Mouse (Mus musculus) embryonic facial prominence, embryonic 12.5 days (tissue): Measurements from ENCODE around the gene Zfp687. TPM values are rescaled to one million over a fixed set of nuclear protein-coding genes. Genes with fewer than 3 reads are reported as not detected.
A peak's percentile ranks its signal among the peaks of the same experiment; 100 is the strongest.

Experiments used
- ATAC-seq: fragments of 200-750 bp; cut with Nextera tagmentation; 2 replicates; pipeline ENCODE4 v1.8.0; 2017; ENCODE audit not compliant: insufficient number of reproducible peaks, insufficient read depth, low FRiP score, low TSS enrichment
- H3K27ac ChIP-seq: fragments of 300-500 bp; sonication (generic); 2 replicates; pipeline ENCODE4 v1.5.1; 2016; ENCODE audit warnings: mild to moderate bottlenecking
- H3K27me3 ChIP-seq: fragments of 300-500 bp; sonication (generic); 2 replicates; pipeline ENCODE4 v1.6.1; 2016; ENCODE audit warnings: mild to moderate bottlenecking, moderate library complexity
- H3K36me3 ChIP-seq: fragments of 300-500 bp; sonication (generic); 2 replicates; pipeline ENCODE4 v1.6.1; 2016; ENCODE audit warnings: mild to moderate bottlenecking
- H3K4me1 ChIP-seq: fragments of 300-500 bp; sonication (generic); 2 replicates; pipeline ENCODE4 v1.6.1; 2016
- H3K4me2 ChIP-seq: fragments of 300-500 bp; sonication (generic); replicated peaks from 2 replicates; pipeline ENCODE4 v1.6.1; 2016; ENCODE audit warnings: mild to moderate bottlenecking, moderate library complexity
- H3K4me3 ChIP-seq: fragments of 300-500 bp; sonication (generic); 2 replicates; pipeline ENCODE4 v1.5.1; 2016; ENCODE audit warnings: mild to moderate bottlenecking
- H3K9ac ChIP-seq: fragments of 300-500 bp; sonication (generic); 2 replicates; pipeline ENCODE4 v1.6.1; 2016; ENCODE audit warnings: mild to moderate bottlenecking, moderate library complexity
- H3K9me3 ChIP-seq: fragments of 300-500 bp; sonication (generic); 2 replicates; pipeline ENCODE4 v1.6.1; 2016; ENCODE audit warnings: mild to moderate bottlenecking, moderate library complexity
- WGBS: fragments of 180-500 bp; shearing (Covaris S2); methylation state at CpG from one replicate; pipeline ENCODE4 v1.1.7; 2016; 5-methylcytosine and 5-hydroxymethylcytosine counted together
- polyA plus RNA-seq: library from polyadenylated mRNA; unstranded; fragments of >200 nt; fragmentation: Nextera tagmentation; extraction: Ambion mirVana; gene quantifications from 2 replicates; pipeline ENCODE4 v1.2.1, GENCODE M21; 2016

The Zfp687 gene
- polyA plus RNA-seq, 1 experiment from 2014 or later: 28.7 TPM

GRCm38 (mm10) chr3:95015891-95016531 is 763 bp upstream of the Zfp687 start:
- peak overlapping the region; percentile 94 for H3K27ac ChIP-seq
- H3K9me3 ChIP-seq: no peaks in the 10 kb centered on the region
- H3K27me3 ChIP-seq: no peaks in the 10 kb centered on the region
- H3K4me3 ChIP-seq: peak overlapping the region; percentile 77
- peak; percentile 77 for ATAC-seq
- WGBS: under 1% methylated on average over 40 of the region's 40 CpGs
- H3K36me3 ChIP-seq: peaks cover 13% of the 10 kb centered on the region
- H3K9ac ChIP-seq: peak overlapping the region; percentile 64
- peak overlapping the region; percentile 62 for H3K4me2 ChIP-seq
- peaks cover 20% of the 10 kb centered on the region for H3K4me1 ChIP-seq

GRCm38 (mm10) chr3:95014428-95015151 is 658 bp downstream of the Zfp687 start:
- Histone ChIP-seq H3K4me2 (peak overlapping the region; percentile 88), H3K9me3 (no peaks in the 10 kb centered on the region), H3K27ac (peak overlapping the region; percentile 94), H3K36me3 (peaks cover 28% of the 10 kb centered on the region), H3K4me3 (peak overlapping the region; percentile 77), H3K9ac (peak overlapping the region; percentile 73), H3K4me1 (peaks cover 20% of the 10 kb centered on the region), H3K27me3 (no peaks in the 10 kb centered on the region)
- no peak for ATAC-seq
- WGBS: under 1% methylated on average over 44 of the region's 44 CpGs

DNA sequence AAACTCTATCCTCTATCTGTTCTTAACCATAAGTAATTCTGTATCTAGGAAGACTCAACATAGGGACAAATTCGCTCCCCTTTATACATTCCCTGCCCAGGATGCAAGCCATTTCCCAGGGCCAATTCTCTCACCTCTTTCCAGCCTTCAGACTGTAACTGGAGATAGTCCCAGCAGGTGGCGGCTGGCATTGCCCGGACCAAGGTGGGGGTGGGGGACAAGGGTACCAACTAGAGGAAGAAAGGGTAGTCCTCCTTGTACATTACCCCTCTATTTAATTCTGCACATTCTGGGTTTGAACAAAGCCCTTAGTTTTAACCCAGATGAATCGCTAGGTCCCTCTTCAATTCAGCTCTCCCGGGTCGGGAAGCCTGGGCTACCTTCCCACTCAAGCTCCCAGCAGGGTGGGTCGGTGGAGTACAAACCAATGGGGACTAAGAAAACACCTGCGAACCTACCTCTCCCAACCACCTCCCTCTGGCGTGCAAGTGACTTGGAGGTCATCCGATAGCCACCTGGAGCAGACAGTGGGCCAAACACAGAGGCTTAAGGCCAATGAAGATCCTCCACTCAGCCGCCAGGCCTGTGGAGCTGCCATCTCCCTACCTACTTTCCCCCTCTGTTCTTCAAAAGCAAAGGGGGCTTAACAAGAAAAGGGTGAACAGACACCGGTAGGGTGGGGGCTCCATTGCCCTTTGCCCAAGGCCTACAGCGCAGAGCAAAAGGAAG is 1.4 kb downstream of the Zfp687 start:
- Histone ChIP-seq H3K4me1 (peaks cover 20% of the 10 kb centered on the region), H3K36me3 (peaks cover 35% of the 10 kb centered on the region), H3K4me3 (peak overlapping the region; percentile 77), H3K9me3 (no peaks in the 10 kb centered on the region), H3K27ac (peak overlapping the region; percentile 94; the same call in 1 of the 2 replicates), H3K27me3 (no peaks in the 10 kb centered on the region), H3K9ac (peak overlapping the region; percentile 73), H3K4me2 (peak overlapping the region; percentile 88)
- ATAC-seq: no peak
- WGBS: 14% methylated on average over 13 of the region's 13 CpGs

DNA sequence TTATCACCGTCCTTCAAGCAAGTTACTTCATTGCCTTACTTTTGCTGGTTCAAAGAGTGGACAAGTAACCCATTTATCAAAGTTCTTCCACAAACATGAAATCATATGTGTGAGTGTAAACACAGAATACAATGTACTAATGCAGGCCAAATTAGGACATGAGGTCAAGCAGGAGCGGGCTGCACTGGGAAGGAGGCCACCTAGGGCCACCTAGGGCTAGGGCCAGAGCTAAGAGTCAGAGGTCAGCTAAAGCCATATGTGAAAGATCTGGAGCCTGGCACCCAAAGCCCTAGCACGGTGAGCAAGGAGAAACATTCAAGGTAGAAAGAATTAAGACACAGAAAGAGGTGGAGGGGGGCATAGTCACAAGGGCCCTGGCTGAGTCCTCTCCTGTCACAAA is 2.3 kb downstream of the Zfp687 start:
- Histone ChIP-seq H3K27me3 (no peaks in the 10 kb centered on the region), H3K27ac (no peak overlapping the region), H3K9me3 (no peaks in the 10 kb centered on the region), H3K4me1 (peaks cover 20% of the 10 kb centered on the region), H3K4me3 (no peak overlapping the region), H3K4me2 (peak overlapping the region; percentile 88; the same call in 1 of the 2 replicates), H3K9ac (no peak overlapping the region), H3K36me3 (peaks cover 44% of the 10 kb centered on the region)
- WGBS: 59% methylated on average over 3 of the region's 3 CpGs
- no peak for ATAC-seq

DNA sequence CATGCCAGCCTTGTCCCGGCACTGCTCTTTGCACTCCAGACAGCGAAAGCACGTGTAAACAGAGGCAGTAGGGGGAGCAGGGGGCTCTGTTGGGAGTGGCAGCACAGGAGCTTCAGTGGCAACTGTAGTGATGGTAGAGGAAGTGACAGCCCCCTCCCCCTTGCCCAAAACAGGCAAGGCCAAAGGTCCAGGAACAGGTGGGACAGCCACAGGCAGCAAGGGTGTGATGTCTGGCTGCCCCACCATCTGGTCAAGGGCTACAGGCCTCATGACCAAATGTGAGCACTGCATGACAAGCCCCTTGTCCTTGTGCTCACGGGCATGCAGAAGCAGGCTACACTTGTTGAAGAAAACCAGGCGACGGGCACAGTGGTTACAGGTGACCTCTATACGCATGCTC is 4.9 kb downstream of the Zfp687 start:
- Histone ChIP-seq H3K36me3 (peaks cover 66% of the 10 kb centered on the region), H3K4me1 (peaks cover 16% of the 10 kb centered on the region)
- WGBS: 92% methylated on average over 7 of the region's 7 CpGs

DNA sequence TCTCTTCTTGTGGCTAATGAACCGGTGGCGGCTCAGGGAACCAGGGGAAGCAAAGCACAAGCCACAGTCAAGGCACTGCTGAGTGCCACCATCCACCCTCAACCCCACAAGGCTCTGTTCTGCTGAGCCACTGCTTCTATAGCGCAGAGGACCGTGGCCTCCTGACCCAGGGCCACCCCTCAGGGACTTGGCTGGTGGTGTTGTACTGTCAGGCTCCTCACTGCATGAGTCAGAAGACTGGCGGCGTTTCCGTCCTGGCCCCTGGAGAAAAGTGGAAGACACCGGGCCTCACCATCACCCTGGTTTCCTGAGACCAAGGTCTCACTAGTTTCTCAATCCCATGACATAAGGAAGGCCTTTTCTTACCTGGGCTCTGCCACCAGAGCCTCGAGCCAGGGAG is 7.5 kb downstream of the Zfp687 start:
- H3K4me3 ChIP-seq: no peak overlapping the region
- 82% methylated on average over 9 of the region's 9 CpGs for WGBS
- H3K27me3 ChIP-seq: no peaks in the 10 kb centered on the region
- peaks cover 84% of the 10 kb centered on the region for H3K36me3 ChIP-seq
- H3K9me3 ChIP-seq: no peaks in the 10 kb centered on the region
- H3K4me1 ChIP-seq: no peaks in the 10 kb centered on the region
- no peak overlapping the region for H3K9ac ChIP-seq
- no peak overlapping the region for H3K4me2 ChIP-seq
- no peak overlapping the region for H3K27ac ChIP-seq
- no peak for ATAC-seq

More for the DNA sequence above, 4.9 kb downstream of the Zfp687 start:
- Histone ChIP-seq H3K27me3 (no peaks in the 10 kb centered on the region), H3K4me3 (no peak overlapping the region), H3K4me2 (no peak overlapping the region), H3K9me3 (no peaks in the 10 kb centered on the region), H3K27ac (no peak overlapping the region), H3K9ac (no peak overlapping the region)
- no peak for ATAC-seq

DNA sequence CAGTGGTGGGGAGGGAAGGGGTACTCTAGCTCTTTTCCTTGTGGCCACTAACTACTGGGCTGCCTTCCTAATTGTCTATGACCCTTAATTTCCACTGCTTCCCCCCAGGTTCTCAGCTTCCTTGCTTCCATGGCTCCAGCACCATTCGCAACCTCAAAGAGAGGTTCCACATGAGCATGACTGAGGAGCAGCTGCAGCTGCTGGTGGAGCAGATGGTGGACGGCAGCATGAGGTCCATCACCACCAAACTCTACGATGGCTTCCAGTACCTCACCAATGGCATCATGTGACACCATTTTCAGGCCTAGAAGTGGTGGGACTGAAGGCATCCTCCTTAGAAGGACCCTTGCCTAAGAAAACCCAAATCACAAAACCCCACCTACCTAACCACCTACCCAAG is 9.6 kb downstream of the Zfp687 start:
- Histone ChIP-seq H3K4me1 (no peaks in the 10 kb centered on the region), H3K4me2 (no peak overlapping the region), H3K9ac (no peak overlapping the region), H3K9me3 (no peaks in the 10 kb centered on the region), H3K27me3 (no peaks in the 10 kb centered on the region), H3K4me3 (no peak overlapping the region), H3K27ac (no peak overlapping the region), H3K36me3 (peaks cover 86% of the 10 kb centered on the region)
- no peak for ATAC-seq
- WGBS: 88% methylated on average over 3 of the region's 3 CpGs

- H3K4me2 ChIP-seq: no peak overlapping the region
- no peak overlapping the region for H3K9ac ChIP-seq
- H3K36me3 ChIP-seq: peaks cover 85% of the 10 kb centered on the region
- no peak for ATAC-seq
- H3K27me3 ChIP-seq: no peaks in the 10 kb centered on the region
- no peaks in the 10 kb centered on the region for H3K9me3 ChIP-seq
- no peak overlapping the region for H3K4me3 ChIP-seq
- H3K27ac ChIP-seq: no peak overlapping the region
- H3K4me1 ChIP-seq: no peaks in the 10 kb centered on the region
These were observed 12.0 kb downstream of the Zfp687 start for GRCm38 (mm10) chr3:95003273-95003672.

DNA sequence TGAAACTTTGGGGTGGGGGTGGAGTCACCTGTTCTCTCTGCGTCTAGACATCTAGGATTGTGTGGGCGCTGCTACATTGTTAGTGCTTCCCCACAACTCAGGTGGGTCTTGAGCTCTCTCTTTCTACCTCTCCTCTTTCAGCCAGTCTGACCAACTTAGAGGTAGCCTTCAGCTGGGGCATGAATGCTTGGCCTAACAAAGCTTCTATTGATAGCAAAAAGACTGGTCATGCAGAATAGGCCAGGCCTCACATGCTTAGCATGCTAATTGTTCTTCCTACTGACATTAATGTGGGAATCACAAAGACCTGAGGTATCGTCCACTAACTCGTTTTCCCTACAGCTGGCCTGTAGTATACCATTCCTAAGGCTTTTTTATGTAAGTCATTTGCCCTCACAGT is 12.7 kb downstream of the Zfp687 start:
- H3K9me3 ChIP-seq: no peaks in the 10 kb centered on the region
- H3K27ac ChIP-seq: no peak overlapping the region
- no peaks in the 10 kb centered on the region for H3K27me3 ChIP-seq
- peaks cover 85% of the 10 kb centered on the region for H3K36me3 ChIP-seq
- no peak overlapping the region for H3K9ac ChIP-seq
- ATAC-seq: no peak
- WGBS: 78% methylated on average over 4 of the region's 4 CpGs
- no peak overlapping the region for H3K4me2 ChIP-seq
- H3K4me1 ChIP-seq: no peaks in the 10 kb centered on the region
- H3K4me3 ChIP-seq: no peak overlapping the region

- Histone ChIP-seq H3K36me3 (peaks cover 88% of the 10 kb centered on the region), H3K4me2 (no peak overlapping the region), H3K4me1 (no peaks in the 10 kb centered on the region), H3K4me3 (no peak overlapping the region), H3K9me3 (no peaks in the 10 kb centered on the region), H3K9ac (no peak overlapping the region), H3K27me3 (no peaks in the 10 kb centered on the region), H3K27ac (no peak overlapping the region)
- no peak for ATAC-seq
- 33% methylated on average over 2 of the region's 2 CpGs for WGBS
These were observed 18.3 kb downstream of the Zfp687 start for GRCm38 (mm10) chr3:94996946-94997345.

- WGBS: 22% methylated on average over 9 of the region's 9 CpGs
- Histone ChIP-seq H3K36me3 (peaks cover 39% of the 10 kb centered on the region), H3K27ac (peak overlapping the region; percentile 69), H3K4me1 (peaks cover 23% of the 10 kb centered on the region), H3K27me3 (no peaks in the 10 kb centered on the region), H3K9me3 (no peaks in the 10 kb centered on the region), H3K4me3 (no peak overlapping the region), H3K4me2 (peak overlapping the region; percentile 24), H3K9ac (no peak overlapping the region)
- peak; percentile 62; the same call in 1 of the 2 replicates for ATAC-seq
These were observed 26.0 kb downstream of the Zfp687 start for GRCm38 (mm10) chr3:94989159-94989761.
